Mouse (Mus musculus): Measurements from ENCODE around the gene Macrod2.

Macrod2 gene

DNA sequence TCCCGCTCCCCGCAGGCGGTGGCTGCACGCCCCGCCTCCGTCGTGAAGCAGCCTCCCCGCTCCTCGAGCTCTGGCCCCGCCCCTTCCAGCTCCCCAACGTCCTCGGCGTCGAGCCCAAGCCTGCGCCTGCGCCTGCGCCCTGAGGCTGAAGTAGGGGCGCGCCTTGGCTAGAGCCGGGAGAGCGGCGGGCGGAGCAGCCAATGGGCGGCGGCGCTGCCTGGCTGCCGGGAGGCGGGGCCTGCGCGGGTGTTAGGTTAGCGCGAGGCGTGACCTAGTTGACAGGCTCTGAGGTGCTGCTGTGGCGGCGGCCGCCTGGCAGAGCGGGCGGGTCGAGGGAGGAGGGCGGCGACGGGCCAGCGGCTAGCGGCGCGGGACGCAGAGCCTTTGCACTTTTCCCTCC lies at the start of gene Macrod2:
Macrod2 (plus strand) TSS at position 131 of the 400 bp plus-strand sequence.
- POLR2A ChIA-PET, result interaction anchor here in 3 of 4 experiments (0.6 to 1.6 kb wide), 10 partner anchors 29 to 716 kb away, joined by 3 to 5 read pairs (median 4); partner anchors contain the start of genes Flrt3 (in 2 of the 3) and Tasp1 (in 1 of the 3)
- CTCF ChIA-PET, result interaction anchor here in 2 of 4 experiments (0.6 to 1.3 kb wide), 2 partner anchors 53 to 716 kb away, joined by 3 to 4 read pairs; no protein-coding TSS in a partner anchor

DNA sequence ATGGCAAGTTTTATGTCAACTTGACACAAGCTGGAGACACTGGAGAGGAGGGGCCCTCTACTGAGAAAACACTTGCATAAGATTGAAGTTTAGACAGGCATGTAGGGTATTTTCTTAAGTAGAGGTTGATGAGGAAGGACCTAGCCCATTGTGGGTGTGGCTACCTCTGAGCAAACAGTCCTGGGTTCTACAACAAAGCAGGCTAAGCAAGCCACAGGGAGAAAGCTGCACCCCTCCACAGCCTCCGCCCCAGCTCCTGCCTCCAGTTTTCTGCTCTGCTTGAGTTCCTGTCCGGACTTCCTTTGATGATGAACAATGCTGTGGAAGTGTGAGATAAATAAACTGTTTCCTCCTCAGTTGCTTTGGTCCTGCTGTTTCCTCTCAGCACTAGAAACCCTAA lies 35.2 kb upstream of the Macrod2 start:
- POLR2A ChIA-PET, result no interaction called here
- CTCF ChIA-PET, result interaction anchor here in 1 of 4 experiments (0.6 kb wide), 1 partner anchor 191 kb away, joined by 7 read pairs; no protein-coding TSS in a partner anchor

DNA sequence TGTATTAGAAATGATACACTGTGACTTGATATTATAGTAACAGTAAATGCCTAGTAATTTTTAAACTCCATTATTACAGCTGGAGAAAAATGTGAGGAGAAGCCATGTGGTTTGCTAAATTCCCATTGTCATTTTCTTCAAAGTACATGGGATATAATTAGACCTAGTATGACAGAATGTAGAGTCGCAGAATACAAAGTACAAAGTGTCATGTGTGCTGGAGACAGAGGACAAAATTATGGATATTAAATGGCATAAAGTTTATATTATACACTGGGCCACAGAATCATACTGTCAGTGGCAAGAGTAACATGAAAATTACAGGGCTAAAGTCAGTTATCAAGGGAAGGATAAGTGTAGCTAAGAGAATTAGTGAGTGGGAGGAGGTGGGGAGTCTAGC lies 30.3 kb upstream of the Macrod2 start:
- ChIA-PET CTCF (no interaction called here), POLR2A (no interaction called here)

DNA sequence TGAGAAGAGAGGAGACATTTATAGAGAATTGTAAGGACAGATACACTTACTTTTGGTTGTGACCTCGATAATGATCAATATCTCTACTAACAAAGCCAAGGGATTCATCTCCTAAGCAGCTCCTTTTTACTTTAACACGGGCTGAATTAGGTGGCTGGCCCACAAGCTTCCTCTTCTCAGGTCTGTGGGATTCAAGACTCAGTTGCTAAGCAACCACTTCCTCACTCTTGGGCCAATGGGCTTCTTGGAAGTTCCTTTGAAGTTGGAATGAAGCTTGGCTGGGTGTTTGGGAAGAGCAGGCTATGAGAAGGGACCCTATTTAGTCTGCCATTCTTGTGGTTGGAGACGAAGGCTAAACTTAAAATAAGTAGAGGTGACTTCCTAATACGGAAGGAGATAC lies 5.6 kb upstream of the Macrod2 start, which contains the start of gene Sel1l2:
Sel1l2 (minus strand) TSS at position 182 of the 400 bp plus-strand sequence.
- CTCF ChIA-PET, result no interaction called here
- POLR2A ChIA-PET, result no interaction called here

DNA sequence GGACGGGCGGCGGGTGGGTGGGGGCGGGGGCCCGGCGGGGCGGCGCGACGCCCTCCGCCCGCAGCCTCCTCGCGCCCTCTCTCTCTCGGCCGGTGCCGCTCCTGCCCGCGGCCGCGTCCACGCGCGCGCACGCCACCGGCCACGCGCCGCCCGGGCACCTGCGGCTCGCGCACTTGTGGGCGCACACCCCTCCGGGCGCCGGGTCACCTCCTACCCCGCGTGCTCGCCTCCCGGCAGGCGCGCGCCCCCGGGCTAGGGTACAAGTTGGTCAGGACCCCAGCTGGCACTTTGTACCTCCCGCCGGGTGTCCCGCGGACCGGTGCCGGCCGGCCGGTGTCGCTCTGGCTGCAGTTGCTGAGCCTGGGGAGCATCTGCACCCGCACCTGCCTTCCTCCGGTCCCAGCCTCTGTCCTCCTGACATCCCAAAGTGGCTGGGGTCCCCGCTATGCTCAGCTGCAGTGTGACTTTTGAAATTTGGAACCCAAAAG lies 679 bp downstream of the Macrod2 start:
- ChIA-PET POLR2A (interaction anchor here in 3 of 4 experiments (1.0 to 1.6 kb wide), 7 partner anchors 28 to 329 kb away, joined by 3 to 5 read pairs (median 4); partner anchors contain the start of genes Flrt3 (in 1 of the 3) and Tasp1 (in 1 of the 3)), CTCF (interaction anchor here in 1 of 4 experiments (1.3 kb wide), 1 partner anchor 717 kb away, joined by 4 read pairs; no protein-coding TSS in a partner anchor)

DNA sequence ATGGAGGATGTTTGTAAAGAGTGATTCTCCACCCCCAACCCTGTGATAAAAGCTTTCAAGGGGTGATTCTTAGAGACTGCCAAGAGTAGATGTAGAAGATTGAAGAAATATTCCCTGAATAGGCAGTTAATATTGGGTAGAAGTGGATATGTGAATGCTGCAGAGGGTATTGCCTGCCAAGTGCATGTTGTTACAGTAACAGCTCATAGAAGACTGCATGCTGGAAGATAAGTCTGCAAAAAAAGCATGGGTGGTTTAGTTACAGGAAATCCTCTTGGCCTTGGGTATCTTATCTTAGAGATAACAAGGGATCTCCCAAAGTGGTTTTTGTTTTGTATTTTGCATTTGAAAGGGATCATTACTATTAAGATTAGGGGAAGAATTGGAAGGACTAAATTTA lies 30.7 kb downstream of the Macrod2 start:
- ChIA-PET POLR2A (no interaction called here), CTCF (no interaction called here)

DNA sequence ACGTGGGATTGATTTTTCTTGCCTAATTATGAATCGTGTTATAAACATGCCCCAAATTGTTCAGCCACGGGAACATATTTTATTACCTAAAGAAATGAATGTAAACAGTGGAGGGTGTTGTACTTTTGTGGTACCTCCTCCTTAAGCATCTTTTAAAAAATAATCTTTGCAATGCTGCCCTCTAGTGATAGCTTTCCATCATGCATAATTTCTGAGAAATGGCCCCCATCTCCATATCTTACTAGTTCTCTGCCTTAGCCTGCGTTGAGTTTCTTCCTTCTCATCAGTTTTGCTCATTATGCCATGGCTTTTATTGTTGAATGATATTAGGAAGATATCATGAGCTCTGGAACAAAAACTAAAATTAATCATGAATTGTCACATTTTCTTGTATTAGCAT lies 32.2 kb downstream of the Macrod2 start:
- ChIA-PET CTCF (interaction anchor here in 1 of 4 experiments (0.6 kb wide), 1 partner anchor 79 kb away, joined by 3 read pairs; no protein-coding TSS in a partner anchor), POLR2A (no interaction called here)

DNA sequence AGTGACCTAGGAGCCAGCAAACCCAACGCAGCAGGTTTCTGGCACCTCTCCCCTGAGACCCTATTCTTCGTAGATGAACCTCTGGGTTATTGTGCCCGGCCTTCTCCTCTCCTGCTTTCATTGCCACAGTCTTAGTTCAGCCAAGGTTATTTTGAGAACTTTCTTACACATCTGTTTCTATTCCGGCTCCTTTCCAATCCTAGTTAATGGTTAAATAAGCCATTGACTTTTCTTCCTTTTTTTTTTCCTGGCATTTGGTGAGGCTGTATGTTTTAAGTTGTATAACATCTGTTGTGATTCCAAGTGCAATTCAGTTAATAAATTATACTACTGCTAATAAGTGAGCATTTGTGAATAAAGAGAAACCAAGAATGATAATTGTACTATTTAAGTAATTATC lies 44.0 kb downstream of the Macrod2 start:
- ChIA-PET CTCF (no interaction called here), POLR2A (no interaction called here)

DNA sequence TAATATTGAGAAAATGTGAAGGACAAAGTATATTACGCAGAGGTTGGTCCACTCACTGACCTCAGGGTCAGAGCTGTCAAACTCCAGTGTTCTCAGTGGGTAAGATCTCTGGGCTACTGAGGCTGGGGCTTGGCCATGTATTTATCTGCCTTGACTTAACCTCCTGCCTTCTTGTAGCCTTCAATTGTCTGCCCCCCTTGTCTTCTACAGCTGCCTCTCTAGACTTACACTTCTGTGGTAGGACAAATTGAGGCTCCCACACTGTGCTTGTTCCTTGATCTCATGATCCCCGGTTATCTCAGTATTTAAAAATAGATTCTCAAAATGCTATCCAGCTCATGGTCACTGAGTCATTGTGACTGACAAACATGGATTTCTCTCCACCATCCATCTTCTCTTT lies 53.5 kb downstream of the Macrod2 start:
- CTCF ChIA-PET, result no interaction called here

DNA sequence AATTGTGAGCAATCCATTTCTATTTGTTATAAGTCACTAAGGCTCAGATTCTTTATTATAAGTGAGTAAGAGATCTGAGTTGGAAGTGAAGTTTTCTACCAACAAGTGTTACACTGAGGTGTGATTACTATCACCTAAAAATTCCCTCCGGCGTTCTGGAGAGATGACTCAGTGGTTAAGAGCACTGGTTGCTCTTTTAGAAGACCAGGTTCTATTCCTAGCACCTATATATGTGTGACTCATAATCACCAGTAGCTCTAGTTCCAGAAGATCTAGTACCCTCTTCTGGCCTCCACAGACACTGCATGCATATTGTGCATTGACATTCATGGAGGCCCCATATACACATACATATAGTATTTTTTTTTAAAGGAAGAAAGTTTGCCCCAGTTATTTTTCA lies 80.7 kb downstream of the Macrod2 start:
- POLR2A ChIA-PET, result interaction anchor here in 1 of 4 experiments (0.5 kb wide), 1 partner anchor 313 kb away, joined by 4 read pairs; no protein-coding TSS in a partner anchor
- CTCF ChIA-PET, result no interaction called here

More for the DNA sequence above, 53.5 kb downstream of the Macrod2 start:
- POLR2A ChIA-PET, result no interaction called here

DNA sequence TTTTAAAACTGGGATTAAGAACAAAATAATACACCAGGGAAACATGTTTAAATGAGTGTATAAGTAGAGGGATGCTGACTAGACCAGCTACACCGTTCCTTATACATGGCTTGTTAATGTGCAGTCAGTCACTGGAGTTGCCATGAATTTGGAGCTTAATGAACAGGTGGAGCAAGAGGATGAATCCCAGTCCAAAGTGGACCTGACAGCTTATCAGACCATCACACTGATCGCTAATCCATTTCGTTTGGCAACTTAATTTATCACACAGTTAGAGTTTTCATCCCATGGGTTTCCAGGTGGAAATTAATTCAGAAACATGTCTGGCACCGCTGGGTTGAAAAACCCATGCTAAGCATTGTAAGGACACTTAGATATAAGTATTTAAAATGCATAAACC lies 81.8 kb downstream of the Macrod2 start:
- CTCF ChIA-PET, result no interaction called here
- POLR2A ChIA-PET, result no interaction called here

DNA sequence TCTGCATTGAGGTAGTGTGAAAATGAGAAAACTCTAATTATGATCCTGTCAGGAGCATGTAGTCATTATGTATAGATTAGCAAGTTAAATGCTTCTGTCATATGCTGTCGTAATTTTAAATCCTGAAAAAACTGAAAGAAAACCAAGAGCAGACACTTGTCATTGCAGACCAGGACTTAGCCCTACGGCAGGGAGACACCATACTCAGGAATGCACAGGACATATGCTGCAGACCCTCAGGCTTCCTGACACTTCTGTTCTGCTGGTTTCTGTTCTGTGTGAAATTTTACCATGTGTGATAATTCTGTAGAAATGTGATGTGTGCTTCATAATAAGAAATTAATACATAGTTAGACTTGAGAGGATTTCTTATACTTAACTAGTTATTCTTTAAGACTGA lies 87.5 kb downstream of the Macrod2 start:
- POLR2A ChIA-PET, result no interaction called here
- CTCF ChIA-PET, result no interaction called here

DNA sequence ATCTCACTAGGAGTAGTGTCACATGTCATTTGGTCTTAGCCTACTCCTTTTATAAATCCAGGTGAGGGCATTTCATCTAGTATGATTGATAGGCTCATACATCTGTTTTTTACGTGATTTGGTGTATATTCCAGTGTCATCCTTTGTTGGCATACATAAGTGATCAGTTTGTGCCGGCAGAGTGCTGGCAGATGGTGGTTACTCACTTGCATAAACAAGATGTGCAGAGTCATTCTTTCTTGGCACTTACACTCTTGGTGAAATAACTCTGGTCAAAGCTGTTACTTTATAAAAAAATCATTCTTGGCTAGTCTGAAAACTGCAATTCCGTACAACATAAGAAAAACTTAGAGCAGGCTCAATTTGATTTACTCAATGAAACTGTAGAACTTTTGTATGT lies 102.6 kb downstream of the Macrod2 start:
- POLR2A ChIA-PET, result no interaction called here
- CTCF ChIA-PET, result no interaction called here

DNA sequence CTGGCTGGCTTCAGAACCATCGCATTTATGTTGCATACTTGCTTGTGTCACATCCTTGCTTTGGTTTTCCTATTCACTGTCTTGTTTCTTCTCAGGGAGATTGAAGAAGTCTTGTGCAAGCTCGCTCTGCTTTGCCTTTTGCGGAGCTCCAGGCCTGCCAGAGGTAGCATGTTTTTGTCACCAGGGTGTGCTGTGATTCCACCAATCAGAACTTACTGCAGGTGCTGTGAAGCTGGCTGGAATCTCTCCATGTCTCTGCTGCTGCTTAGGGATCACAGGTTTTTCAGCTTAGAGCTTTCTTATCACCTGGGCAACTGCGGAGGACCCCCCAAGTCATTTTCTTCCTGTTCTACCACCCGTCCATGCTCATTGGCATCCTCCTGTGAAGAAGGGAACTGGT lies 105.8 kb downstream of the Macrod2 start:
- POLR2A ChIA-PET, result no interaction called here

DNA sequence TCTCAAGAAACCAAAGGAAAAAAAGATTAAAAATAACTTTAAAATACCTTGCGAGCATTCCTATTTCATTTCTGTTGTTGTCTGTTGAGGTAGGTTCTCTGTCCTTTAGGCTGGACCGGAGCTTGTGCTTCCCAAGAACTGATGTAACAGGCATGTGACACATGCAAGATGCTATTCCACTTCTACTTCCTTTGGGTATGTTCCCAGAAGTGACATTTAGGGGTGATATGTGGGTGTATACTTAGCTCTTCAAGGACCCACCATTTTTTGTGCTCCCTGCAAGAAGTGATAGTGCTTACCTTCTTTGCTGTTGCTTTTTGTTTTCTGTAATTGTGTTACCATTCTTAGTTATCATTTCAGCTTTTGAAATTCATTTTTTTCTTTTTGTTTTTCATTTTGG lies 126.4 kb downstream of the Macrod2 start:
- POLR2A ChIA-PET, result no interaction called here
- CTCF ChIA-PET, result no interaction called here

More for the DNA sequence above, 105.8 kb downstream of the Macrod2 start:
- CTCF ChIA-PET, result interaction anchor here in 1 of 4 experiments (0.9 kb wide), 1 partner anchor 14 kb away, joined by 3 read pairs; no protein-coding TSS in a partner anchor

DNA sequence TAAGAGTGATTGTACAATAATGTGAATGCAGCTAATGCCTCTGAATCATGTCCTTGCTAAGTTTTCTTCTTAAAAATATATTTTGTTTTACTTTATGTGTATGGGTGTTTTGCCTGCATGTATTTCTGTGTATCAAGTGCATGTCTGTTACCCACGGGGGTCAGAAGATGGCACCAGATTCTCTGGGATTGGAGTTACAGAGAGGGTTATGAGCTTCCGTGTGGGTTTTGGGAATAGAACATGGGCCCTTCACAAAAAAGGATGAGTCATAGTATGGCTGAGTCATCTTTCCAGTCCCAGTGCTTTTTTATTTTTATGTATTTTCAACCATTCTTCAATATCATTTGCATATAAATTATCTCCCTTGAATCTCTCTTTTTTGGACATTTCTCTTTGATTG lies 135.1 kb downstream of the Macrod2 start:
- ChIA-PET POLR2A (interaction anchor here in 1 of 4 experiments (0.5 kb wide), 1 partner anchor 124 kb away, joined by 4 read pairs; no protein-coding TSS in a partner anchor), CTCF (no interaction called here)

DNA sequence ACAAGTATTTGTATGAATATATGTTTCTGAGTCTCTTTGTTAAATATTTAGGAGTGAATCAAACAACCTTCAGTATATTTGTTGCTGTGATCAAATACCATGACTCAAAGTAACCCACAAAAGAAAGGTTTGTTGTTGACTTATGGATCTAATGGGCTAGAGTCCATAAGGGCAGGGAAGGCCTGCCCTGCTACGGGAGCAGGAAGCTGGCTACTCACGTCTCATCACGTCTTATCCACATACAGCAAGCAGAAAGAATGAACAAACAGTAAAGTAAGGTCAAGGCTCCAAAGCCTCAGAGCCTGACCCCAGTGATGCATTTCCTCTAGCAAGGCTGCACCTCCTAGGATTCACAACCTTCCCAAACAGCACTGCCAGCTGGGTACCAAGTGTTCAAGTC lies 136.9 kb downstream of the Macrod2 start:
- ChIA-PET POLR2A (no interaction called here), CTCF (no interaction called here)

DNA sequence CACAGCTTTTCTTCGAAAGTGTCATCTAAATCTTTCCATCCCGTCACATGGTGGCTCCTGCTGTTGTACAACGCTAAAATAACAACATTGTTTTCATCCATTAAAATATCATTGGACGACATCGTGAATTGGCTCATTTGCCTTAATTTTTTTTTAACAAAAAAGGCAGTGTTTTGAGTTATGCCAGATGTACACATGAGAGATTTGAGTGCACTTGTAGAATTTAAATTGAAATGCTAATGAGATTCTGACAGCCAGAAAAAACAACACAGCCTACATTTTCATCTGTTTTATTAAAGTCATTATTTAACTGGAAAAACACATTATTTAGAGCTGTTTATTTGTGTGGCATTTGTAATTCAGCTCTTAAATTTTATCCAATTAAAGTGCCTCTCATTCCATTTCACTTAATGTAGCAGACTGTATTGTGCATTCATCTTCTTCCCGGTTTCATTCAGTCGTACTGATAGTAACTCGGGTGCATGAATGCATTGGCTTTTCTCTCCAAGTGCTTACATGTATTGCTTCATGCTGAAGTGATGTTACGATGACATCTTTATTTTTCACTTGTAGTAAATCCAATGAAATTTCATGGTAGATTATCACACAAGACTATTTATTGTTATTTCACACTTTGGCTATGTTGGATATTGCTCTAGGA lies 137.9 kb downstream of the Macrod2 start:
- ChIA-PET CTCF (no interaction called here), POLR2A (no interaction called here)

DNA sequence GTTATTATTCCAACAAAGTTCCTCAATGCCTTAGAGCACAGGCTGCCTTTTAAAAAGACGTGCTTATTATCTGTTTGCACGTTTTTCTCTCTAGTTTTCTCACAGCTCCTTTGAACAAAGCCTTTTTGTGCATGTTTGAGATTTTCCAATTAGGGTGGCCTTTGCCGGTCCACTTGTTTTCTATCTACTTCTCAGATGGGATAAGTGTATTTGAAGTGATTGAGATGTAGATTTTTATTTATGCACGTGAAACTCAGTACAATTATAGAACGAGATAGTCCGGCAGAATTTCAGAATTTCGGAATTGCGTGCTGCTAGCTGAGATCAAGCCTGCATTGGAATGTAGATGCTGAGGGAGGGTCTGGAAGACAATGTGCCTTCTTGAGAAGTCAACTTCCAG lies 138.5 kb downstream of the Macrod2 start:
- CTCF ChIA-PET, result no interaction called here
- POLR2A ChIA-PET, result no interaction called here

DNA sequence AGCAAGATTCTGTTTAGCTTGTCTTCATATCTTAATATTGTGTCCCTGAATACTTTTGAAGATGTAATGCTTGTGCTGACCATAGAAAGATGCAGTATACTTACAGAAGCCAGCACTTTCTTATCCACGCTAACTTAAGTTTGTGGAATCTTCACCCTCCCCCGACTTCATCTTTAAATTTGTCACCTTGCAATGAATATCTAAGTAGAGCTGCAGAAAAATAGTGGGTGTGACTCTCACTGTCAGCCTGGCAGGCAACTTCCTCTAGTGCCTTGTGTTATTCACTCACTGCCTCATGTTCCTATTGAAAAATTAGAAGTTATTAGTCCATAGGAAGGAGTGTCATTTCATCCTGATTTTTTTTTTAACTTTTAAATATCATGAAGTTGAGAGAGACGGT lies 139.5 kb downstream of the Macrod2 start:
- ChIA-PET POLR2A (no interaction called here), CTCF (no interaction called here)

DNA sequence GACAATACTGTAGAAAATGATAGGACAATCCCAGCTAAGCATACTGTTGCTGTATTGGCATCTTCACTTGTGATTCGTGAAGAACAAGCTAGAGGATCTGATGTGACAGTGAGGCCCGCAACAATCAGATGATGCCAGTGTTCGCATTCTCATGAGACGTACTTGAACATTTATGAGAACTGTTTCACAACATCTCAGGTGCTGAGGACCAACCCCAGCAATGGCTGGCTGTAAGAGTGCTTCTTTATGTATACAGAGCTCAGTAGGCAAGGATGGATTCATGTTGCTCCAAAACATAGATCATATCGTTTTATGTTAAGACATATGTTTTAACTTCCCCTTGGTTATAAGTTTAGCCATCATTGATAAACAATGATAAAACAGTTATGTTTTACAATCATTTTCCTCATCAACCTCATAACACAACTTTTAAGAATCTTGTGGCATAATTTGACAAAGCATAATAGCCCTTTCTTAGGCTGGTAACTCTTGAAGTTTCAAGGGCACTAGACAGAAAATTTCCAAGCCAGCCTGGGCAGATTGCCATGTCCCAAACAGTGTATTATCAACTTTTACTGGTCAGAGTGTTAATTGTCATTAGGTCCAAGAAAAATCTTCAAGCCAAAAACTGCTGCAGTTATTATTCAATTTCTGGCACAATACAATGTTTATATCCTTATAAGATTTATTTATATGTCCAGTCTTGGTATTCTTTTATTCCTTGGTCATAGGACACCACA lies 140.9 kb downstream of the Macrod2 start:
- POLR2A ChIA-PET, result no interaction called here
- CTCF ChIA-PET, result no interaction called here

All from embryonic stem cell, embryonic (primary cell).